Comparison of ENCODE assay signal across 7 mouse cellular contexts in genomic region chr1:81316403-81316994, GRCm38 (mm10).
DNase-seq lines count a peak whose midpoint lies in the region; ATAC-seq and TF ChIP-seq lines count a peak whose summit lies in the region.

No protein-coding gene starts in this region.

- H3K9ac ChIP-seq in MEL (ENCODE audit: control insufficient read depth, low read depth, low read length, poor library complexity, severe bottlenecking) = no peak overlapping the region
- H3K9ac ChIP-seq in forebrain, embryonic 13.5 days = no peak overlapping the region
- peak overlapping the region; percentile 19; the same call in 1 of the 2 replicates for H3K9ac ChIP-seq in hindbrain, embryonic 13.5 days

- WGBS in forebrain, embryonic 13.5 days = 52% methylated on average over 9 of the region's 9 CpGs
- 59% methylated on average over 9 of the region's 9 CpGs for WGBS in hindbrain, embryonic 13.5 days

- no peak overlapping the region for H3K4me3 ChIP-seq in MEL (ENCODE audit: control insufficient read depth in 1 of 2, insufficient read depth in 1 of 2, low read depth in 2 of 2, low read length in 2 of 2)
- H3K4me3 ChIP-seq in forebrain, embryonic 13.5 days = no peak overlapping the region
- no peak overlapping the region for H3K4me3 ChIP-seq in hindbrain, embryonic 13.5 days

- no peaks in the 10 kb centered on the region for H3K4me1 ChIP-seq in MEL (ENCODE audit: control insufficient read depth in 1 of 2, insufficient read depth in 2 of 2, low read length in 2 of 2)
- peaks cover 8% of the 10 kb centered on the region; the same call in 1 of the 2 replicates for H3K4me1 ChIP-seq in forebrain, embryonic 13.5 days
- H3K4me1 ChIP-seq in hindbrain, embryonic 13.5 days (replicated peaks) = peaks cover 8% of the 10 kb centered on the region

- TF ChIP-seq CTCF in MEL (IDR thresholded peaks at IDR 0.05 in 2 of 3, conservative IDR thresholded peaks at IDR 0.05 in 1 of 3; ENCODE audit: control insufficient read depth in 1 of 3, insufficient read depth in 1 of 3, low read depth in 2 of 3, low read length in 3 of 3, poor library complexity in 1 of 3, severe bottlenecking in 1 of 3) = peak; percentile 74 to 86 (median 79)

- H3K79me2 ChIP-seq in MEL (ENCODE audit: control insufficient read depth, insufficient read depth, low read length, poor library complexity) = no peaks in the 10 kb centered on the region

- no peak overlapping the region for H3K27ac ChIP-seq in MEL (ENCODE audit: control insufficient read depth, low read depth, low read length)
- no peak overlapping the region for H3K27ac ChIP-seq in forebrain, embryonic 13.5 days
- H3K27ac ChIP-seq in hindbrain, embryonic 13.5 days = 0 out of 2 replicates have a peak overlapping the region, but pooled peaks have one; percentile 30

- ATAC-seq in forebrain, embryonic 13.5 days = peak; percentile 87
- peak; percentile 82 for ATAC-seq in hindbrain, embryonic 13.5 days (ENCODE audit: low FRiP score)
- ATAC-seq in megakaryocyte progenitor cell, adult 5-6 weeks (replicated peaks; ENCODE audit: poor library complexity) = peak; percentile 78

- TF ChIP-seq RAD21 in MEL (IDR thresholded peaks at IDR 0.05; ENCODE audit: low read depth, low read length) = peak; percentile 91

- no peak for TF ChIP-seq EP300 in MEL (IDR thresholded peaks at IDR 0.05; ENCODE audit: low read depth in 1 of 2, low read length in 2 of 2)

- H3K4me2 ChIP-seq in forebrain, embryonic 13.5 days = no peak overlapping the region
- no peak overlapping the region for H3K4me2 ChIP-seq in hindbrain, embryonic 13.5 days

- no peaks in the 10 kb centered on the region for H3K36me3 ChIP-seq in MEL (ENCODE audit: control insufficient read depth in 1 of 2, insufficient read depth in 2 of 2, low read length in 2 of 2)
- no peaks in the 10 kb centered on the region for H3K36me3 ChIP-seq in forebrain, embryonic 13.5 days (ENCODE audit: poor library complexity, severe bottlenecking)
- no peaks in the 10 kb centered on the region for H3K36me3 ChIP-seq in hindbrain, embryonic 13.5 days

- no peaks in the 10 kb centered on the region for H3K27me3 ChIP-seq in MEL (ENCODE audit: control insufficient read depth in 1 of 2, insufficient read depth in 2 of 2, low read length in 2 of 2)
- no peaks in the 10 kb centered on the region for H3K27me3 ChIP-seq in forebrain, embryonic 13.5 days
- no peaks in the 10 kb centered on the region for H3K27me3 ChIP-seq in hindbrain, embryonic 13.5 days

- H3K9me3 ChIP-seq in MEL (replicated peaks; ENCODE audit: insufficient read depth, low read length) = no peaks in the 10 kb centered on the region
- no peaks in the 10 kb centered on the region for H3K9me3 ChIP-seq in forebrain, embryonic 13.5 days (replicated peaks)
- H3K9me3 ChIP-seq in hindbrain, embryonic 13.5 days = no peaks in the 10 kb centered on the region

- peak; percentile 51 for DNase-seq in MEL (ENCODE audit: low read depth, low spot score)
- peak; percentile 67 for DNase-seq in brain, embryonic 18.5 days (ENCODE audit: low read depth, low spot score)
- peak; percentile 58 for DNase-seq in left cerebral cortex, adult 11 months (ENCODE audit: low spot score)
- peak; percentile 83 for DNase-seq in right cerebral cortex, postnatal 4 days

- TF ChIP-seq POLR2A in MEL (IDR thresholded peaks at IDR 0.05; ENCODE audit: control insufficient read depth in 1 of 2, insufficient read depth in 1 of 2, low read depth in 1 of 2, low read length in 2 of 2, poor library complexity in 1 of 2) = no peak

TF ChIP-seq in MEL, 35 proteins besides CTCF, POLR2A, EP300 and RAD21:
- no peak for TF ChIP-seq ZMIZ1 (IDR thresholded peaks at IDR 0.05; ENCODE audit: low read depth, low read length)
- no peak for TF ChIP-seq POLR2AphosphoS5 (IDR thresholded peaks at IDR 0.05; ENCODE audit: borderline replicate concordance, low read depth, low read length)
- no peak for TF ChIP-seq NRF1 (IDR thresholded peaks at IDR 0.05; ENCODE audit: insufficient read depth, low read depth, low read length, poor library complexity, severe bottlenecking)
- no peak for TF ChIP-seq USF2 (IDR thresholded peaks at IDR 0.05; ENCODE audit: borderline replicate concordance in 1 of 2, insufficient read depth in 1 of 2, low read depth in 1 of 2, low read length in 2 of 2)
- TF ChIP-seq JUND (IDR thresholded peaks at IDR 0.05; ENCODE audit: low read depth, low read length) = no peak
- no peak for TF ChIP-seq USF1 (IDR thresholded peaks at IDR 0.05; ENCODE audit: low read depth, low read length)
- TF ChIP-seq SIN3A (IDR thresholded peaks at IDR 0.05; ENCODE audit: low read length) = no peak
- no peak for TF ChIP-seq HCFC1 (IDR thresholded peaks at IDR 0.05; ENCODE audit: low read depth, low read length)
- no peak for TF ChIP-seq BHLHE40 (IDR thresholded peaks at IDR 0.05; ENCODE audit: borderline replicate concordance, low read depth, low read length)
- no peak for TF ChIP-seq TBP (IDR thresholded peaks at IDR 0.05; ENCODE audit: low read depth, low read length)
- TF ChIP-seq MYC (IDR thresholded peaks at IDR 0.05; ENCODE audit: low read depth, low read length) = 0 out of 2 replicates have a peak, but pooled peaks have one; percentile 31
- TF ChIP-seq SMC3 (IDR thresholded peaks at IDR 0.05; ENCODE audit: low read depth, low read length) = peak; percentile 82
- TF ChIP-seq CHD1 (IDR thresholded peaks at IDR 0.05; ENCODE audit: low read depth, low read length) = 0 out of 2 replicates have a peak, but pooled peaks have one; percentile 41
- TF ChIP-seq ELF1 (IDR thresholded peaks at IDR 0.05; ENCODE audit: low read depth, low read length) = no peak
- TF ChIP-seq RCOR1 (IDR thresholded peaks at IDR 0.05; ENCODE audit: low read depth, low read length) = no peak
- no peak for TF ChIP-seq MXI1 (IDR thresholded peaks at IDR 0.05; ENCODE audit: low read depth, low read length)
- no peak for TF ChIP-seq ZNF384 (IDR thresholded peaks at IDR 0.05; ENCODE audit: low read depth, low read length)
- peak; percentile 72 for TF ChIP-seq ZC3H11A (IDR thresholded peaks at IDR 0.05; ENCODE audit: low read depth, low read length)
- TF ChIP-seq ETS1 (IDR thresholded peaks at IDR 0.05; ENCODE audit: low read depth, low read length) = no peak
- TF ChIP-seq TCF12 (IDR thresholded peaks at IDR 0.05; ENCODE audit: low read depth, low read length) = no peak
- no peak for TF ChIP-seq TAL1 (IDR thresholded peaks at IDR 0.05; ENCODE audit: low read length)
- TF ChIP-seq MAZ (IDR thresholded peaks at IDR 0.05; ENCODE audit: low read depth, low read length) = no peak
